Mouse (Mus musculus) megakaryocyte-erythroid progenitor cell, adult 5-6 weeks (primary cell): ENCODE data around the gene Ltbp3. TPM values are rescaled to one million over a fixed set of nuclear protein-coding genes. Genes with fewer than 3 reads are reported as not detected.

ENCODE experiments used
- ATAC-seq: replicated peaks from 2 replicates; pipeline ENCODE4 v1.8.0; 2016; ENCODE audit warnings: mild to moderate bottlenecking, inconsistent platforms; ENCODE audit not compliant: severe bottlenecking, poor library complexity, low FRiP score, low TSS enrichment
- total RNA-seq, 2 experiments: library from RNA; stranded (forward) in 1 of 2; stranded (reverse) in 1 of 2; fragments of 200-1000, 215-1000 nt in 1 of 2; fragments of >200 nt in 1 of 2; fragmentation: Nextera tagmentation in 1 of 2; gene quantifications; 2 replicates each; pipeline ENCODE4 v1.2.3; 2014 to 2017

The Ltbp3 gene
- total RNA-seq, 2 experiments from 2014 or later: 3.4 to 4.4 TPM

DNA sequence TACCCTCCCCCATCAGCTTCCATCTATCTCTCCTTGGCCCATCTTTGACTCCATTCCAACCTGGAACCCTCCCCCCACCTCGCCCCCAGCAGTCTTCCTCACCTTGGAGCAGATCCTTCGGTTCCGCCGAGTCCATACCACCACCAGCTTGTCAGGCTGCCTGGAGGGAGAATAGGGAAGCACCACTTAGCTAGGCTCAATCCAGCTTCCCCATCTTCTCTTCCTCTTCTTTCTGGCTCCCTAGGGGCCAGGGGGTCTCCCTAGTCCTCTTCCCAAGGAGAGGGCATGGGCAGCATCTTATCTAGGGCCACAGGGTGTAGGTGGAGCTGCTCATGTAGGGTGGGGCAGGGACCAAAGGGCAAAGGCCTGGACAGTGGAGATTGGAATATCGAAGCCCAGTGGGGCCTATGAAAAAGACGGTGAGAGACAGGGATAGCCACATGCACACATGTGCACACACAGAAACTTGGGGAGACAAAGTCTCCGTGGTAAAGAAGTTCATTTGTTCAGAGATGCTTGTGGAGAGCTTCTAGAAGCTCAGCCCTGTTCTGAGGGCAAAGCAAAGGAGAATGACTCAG is 17.8 kb upstream of the Ltbp3 start:
- ATAC-seq: no peak

DNA sequence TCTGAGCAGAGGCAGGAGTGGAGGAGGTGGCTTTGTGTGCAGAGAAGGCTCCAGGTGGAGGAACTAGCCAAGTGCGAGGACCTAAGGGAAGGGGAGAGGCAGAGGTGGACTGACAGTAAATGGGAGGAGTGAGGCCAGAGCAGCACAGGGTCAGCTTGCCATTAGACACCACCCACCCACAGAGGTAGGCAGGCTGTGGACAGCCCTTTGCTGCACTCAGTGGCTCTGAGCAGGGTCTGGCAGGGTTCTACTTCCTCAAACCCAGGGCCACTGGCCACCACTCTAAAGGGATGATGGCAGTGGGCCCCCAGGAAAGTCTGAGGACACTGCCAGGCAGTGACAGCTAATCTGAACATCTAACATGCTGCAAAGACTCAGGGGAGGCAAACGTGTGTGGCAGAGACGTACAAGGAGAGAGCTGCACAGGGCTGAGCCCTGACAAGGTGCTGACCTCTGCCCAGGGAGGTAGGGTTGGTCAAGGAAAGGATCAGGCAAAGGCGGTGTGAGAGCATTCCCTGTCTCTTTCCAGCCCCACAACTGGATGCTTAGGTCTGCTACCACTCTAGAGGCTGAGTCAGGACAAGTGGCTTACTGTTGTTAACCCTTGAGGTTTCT is 16.7 kb upstream of the Ltbp3 start:
- ATAC-seq: no peak

DNA sequence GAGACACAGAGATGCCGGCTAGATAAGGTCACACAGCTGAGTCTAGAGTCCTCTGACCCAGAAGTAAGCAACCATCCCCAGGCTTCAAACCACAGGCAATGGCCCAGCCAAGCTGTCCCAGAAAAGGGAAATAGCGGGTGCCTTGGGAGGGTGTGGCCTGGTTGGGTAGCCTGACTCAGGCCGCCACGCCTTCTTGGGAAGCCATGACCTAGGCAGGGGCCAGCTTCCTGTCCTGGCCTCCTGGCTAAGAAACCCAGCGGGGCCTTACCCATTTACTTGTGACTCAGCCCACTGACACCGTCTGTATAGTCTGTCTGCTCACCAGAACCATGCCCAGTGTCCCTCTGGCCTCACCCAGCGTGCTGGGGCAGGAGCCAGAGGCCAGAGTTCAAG is 16.2 kb upstream of the Ltbp3 start:
- peak; percentile 19 for ATAC-seq

DNA sequence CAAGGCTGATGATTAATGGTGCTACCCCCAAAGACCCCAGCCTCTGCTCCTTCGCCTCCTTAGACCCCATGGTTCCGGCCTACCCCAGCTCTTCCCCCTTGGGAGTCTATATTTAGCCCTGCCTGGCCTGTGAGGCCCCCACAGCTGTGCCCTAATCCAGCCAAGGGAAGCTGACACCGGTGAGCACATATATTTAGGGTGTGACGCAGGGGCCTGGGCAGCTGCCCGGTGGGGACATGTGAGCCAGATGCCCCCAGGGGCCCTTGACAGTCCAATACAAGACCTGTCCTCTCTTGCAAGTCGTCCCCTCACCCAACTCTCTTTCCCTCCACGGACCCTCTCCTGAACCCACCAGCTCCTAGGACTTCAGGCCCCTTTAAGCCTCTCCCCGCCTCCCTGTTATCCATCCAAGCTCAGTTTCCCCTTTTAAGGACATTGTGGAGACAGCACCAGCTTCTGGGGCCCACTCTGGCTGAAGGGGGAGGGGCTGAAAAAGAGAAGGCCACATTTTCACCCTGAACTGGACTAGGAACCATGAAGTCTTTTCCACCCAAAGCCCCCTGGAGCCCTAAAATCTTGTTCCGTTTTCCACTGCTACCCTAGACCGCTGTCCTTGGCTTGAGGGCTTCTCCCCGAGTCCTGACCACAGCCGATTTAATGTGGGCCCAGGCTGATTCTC is 15.5 kb upstream of the Ltbp3 start:
- ATAC-seq: no peak

DNA sequence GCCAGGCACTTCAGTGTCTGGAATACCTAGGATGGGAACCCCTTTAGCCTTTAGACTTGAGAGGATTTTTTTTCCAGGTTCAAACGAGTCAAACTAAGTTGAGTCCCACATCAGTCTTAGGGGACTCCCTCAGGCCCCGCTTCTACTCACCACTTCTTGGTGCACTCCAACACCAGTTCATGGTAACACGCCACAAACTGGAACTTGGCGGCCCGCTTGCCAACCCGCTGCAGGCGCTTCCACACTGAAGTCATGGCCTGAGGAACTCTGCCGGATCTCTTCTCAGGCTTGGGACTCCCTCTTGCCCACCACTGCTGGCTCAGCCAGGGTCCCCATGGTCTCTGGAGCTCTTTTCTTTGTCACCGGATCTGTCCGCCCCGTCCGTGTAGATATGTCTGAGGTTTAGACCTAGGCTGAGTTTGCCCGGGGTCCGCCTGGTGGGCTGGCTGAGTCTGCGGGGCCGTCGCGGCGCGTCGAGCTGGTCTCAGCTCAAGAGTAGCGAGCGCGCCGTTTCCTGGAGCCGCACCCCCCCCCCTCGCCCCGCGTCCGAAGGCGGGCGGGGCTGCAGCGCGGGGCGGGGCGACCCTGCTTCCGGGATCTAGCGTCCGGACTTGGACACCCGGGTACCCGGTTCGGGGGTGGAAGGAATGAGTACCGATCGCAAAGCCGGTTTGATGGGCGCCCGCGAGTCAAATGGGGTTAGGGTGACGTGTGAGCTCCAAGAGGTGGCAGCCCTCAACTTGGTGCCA is 14.8 kb upstream of the Ltbp3 start, which contains the start of gene Ehbp1l1:
Ehbp1l1 (minus strand) TSS at position 551 of the 749 bp plus-strand sequence.
- ATAC-seq: peak; percentile 8; the same call in 1 of the 2 replicates

DNA sequence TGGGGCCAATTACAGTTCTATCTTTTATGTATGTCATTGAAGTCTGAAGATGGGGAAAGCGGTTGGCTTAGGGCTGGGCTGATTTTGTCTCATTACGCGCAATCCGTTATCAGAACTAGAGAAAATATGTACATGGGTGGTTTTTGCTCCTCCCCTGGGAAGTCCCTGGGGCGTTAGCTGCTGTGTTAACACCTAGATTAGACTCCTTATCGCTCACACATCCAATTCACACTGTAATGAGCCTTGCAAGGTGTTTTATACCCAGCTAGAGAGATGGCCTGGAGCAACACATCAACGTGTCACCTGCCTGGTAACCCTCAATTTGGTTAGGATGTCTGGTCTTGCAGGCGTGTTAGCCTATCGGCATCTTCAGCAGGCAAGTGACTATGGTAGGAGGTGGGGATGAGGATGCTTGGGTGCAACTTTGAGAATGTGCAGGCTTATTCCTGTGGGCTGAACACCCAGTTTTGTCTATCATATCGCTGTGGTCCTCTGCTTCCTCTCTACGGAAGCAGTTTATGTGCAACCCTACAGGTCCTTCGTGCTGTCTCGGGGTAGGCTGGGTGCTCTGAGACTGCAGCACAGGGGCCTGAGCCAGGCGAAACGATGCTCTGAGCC is 13.6 kb upstream of the Ltbp3 start:
- ATAC-seq: peak; percentile 49

DNA sequence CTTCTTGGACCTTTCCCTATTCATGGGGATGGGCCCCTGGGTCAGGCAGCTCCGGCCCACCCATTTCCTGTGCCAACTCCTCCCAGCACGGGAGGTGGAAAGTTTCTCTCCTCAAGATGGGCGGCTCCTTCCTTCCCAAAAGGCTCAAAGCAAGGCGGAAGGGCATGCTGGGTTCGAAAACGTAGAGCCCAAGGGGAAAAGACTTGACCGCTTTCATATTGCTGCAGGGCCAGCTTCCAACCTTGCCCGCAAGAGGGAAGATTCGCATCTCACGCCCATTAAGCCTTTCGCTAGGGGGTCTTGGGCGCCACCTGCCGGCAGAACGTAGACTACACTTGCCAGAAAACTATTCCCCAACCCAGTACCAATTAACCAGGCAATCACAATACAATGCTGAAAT is 13.0 kb upstream of the Ltbp3 start:
- ATAC-seq: 0 out of 2 replicates have a peak, but pooled peaks have one; percentile 4

DNA sequence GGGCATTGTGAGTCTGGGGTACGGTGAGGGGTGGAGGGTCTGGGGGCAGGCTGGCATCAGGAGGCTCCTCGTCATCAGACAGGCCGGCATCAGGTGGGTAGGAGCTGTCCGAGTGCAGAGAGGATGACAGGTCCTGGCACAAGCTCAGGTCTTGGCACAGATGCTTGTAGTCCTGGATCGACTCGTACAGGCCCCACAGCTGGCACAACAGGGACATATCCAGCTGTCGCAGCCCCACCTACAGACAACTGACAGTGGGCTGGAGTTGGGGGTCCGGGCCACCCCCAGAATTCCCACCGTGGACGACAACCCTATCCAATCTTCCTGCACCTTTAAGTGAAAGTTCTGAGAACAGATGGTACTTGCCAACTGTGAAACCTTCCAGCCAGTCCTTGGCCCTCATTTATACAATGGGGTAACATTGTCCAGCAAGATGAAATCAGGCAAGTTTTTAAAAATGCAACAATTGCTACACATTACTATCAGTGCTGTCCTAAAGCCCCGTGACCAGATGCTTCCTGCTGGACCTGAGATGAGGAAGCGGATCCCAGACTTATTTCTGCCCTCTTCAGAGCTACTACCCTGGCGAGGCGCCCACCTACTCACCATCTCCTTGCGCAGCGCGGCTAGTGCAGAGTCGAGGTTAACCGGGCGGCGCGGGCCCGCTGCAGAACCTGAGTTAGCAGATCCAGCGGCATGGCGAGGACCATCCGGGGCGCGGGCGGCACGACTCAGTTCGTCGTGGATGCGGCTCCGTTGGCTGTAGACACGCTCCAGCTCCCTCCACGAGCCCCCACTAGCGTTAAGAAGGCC is 11.9 kb upstream of the Ltbp3 start:
- no peak for ATAC-seq

DNA sequence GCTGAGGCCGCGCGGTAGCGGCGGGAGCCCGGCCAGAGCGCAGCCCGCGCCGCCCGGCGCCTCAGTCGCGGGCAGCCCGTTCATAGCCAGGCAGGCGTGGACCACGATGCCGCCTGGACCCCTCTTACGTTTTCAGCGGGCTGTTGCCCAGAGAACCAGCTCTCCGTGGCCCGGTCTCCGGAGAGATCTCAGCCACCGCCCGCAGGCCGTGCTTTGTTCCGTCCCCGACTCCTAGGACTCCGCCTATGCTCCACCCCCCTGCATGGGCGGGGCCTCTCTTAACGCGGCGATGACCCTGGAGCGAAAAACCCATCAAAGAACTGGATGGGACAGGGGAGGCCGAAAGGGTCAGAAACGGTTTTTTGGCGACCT is 11.3 kb upstream of the Ltbp3 start, which contains the start of gene Fam89b:
Fam89b (minus strand) TSS at position 210 of the 372 bp plus-strand sequence.
- peak; percentile 49 for ATAC-seq

DNA sequence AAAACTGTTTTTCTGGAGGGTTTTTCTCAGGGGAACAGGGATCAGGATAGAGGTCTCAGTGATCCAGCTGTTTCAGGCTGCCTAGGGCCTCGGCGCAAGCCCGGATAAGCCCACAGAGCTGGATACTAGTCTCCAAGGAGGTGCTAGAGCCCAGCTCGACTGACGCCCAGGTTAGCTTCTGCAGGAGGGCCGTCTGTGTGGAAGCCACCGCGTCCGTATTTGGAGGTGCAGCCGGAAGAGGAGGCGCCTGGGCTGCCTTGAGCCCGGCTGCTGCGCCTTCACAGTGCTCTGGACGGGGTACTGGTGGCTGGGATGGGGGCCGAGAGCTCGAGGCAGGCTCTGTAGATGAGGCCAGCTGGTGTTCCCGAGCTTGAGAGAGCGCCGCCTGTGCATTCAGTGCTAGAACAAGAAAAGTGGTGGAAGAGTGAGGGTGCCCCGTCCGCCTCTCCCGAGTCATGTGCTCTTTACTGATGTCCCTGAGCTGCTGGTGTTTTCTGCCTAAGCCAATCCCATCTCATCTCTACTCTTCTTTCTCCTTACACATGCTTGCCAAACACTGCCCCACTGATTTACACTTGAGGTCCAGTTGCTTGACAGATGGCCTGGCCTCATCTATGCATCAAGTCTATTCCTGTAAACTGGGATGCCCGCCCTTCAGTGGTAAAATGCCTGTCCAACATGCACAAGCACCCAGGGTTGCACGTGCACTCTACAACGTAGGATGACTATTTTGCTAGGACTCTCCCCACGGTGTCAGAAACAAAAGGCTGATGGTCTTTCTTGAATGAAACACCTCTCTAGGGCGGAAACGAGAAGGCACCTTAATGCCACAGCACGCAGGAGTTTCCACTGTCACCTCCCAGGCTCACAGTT is 10.2 kb upstream of the Ltbp3 start:
- ATAC-seq: no peak

DNA sequence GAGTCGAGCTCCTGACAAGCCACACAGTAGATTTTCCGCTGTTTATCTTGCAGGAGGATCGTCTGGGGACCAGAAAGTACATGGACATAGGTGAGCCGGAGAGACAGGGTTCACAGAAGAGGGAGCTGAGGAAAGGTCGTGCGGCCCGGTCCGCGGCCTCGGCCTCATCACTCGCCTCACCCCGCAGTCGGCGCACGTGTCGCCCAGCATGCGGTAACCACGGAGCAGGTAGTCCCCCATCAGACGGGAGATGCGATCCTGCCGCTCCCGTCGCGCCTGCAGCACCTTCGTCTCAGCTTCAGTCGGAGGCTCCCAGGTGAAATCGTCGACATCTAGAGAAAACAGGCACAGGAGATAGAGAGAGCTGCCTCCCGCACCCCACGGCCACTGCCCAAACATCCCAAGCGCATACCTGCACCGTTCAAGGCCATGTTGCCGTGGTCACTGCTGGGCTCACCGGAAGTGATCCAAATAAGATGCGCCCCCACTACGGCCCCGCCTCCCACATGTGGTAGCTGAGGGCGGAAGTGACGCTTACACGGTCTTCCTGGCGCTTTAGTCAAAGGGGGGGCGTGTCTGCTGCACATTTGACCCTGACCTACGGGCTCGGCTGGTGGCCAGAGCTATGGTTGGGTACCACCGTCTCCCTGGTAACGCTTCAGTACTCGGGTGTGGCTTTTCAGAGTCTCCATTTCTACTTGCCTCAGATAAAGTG is 9.3 kb upstream of the Ltbp3 start:
- ATAC-seq: peak; percentile 56

DNA sequence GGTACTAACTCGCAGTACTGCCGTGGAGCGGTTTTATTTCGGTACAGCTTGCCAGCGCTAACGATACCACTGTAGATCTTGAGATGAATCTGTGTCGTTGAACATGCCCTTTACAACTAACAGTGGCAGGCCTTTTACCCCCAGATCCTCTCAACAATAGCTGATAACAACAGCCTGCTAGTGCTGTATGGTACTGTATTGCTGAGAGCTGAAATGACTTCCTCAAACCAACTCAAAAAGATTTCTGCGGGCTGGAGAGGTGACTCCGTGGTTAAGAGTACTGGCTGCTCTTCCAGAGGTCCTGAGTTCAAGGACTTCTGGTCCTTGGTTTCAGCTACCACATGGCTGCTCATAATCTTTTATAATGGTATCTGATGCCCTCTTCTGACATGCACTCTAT is 6.4 kb upstream of the Ltbp3 start:
- ATAC-seq: no peak

DNA sequence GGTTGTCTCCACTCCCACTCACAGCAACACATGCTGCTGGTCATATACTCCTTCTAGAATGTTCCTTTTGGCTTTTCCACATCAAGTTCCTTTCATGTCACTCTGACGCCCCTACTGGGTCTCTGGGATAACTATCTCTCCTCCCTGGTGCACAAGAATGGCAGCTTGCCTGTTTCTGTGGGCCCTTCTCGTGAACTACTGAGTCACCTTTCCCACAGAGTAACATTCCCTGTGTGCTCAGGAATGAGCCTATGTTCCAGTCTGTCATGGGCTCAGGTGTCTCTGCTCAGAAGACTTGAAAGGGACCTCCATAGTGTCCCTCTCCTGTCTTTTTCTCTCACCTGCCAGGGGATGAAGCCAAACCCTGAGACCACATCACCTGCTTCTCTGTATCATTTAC is 1.3 kb upstream of the Ltbp3 start:
- no peak for ATAC-seq

DNA sequence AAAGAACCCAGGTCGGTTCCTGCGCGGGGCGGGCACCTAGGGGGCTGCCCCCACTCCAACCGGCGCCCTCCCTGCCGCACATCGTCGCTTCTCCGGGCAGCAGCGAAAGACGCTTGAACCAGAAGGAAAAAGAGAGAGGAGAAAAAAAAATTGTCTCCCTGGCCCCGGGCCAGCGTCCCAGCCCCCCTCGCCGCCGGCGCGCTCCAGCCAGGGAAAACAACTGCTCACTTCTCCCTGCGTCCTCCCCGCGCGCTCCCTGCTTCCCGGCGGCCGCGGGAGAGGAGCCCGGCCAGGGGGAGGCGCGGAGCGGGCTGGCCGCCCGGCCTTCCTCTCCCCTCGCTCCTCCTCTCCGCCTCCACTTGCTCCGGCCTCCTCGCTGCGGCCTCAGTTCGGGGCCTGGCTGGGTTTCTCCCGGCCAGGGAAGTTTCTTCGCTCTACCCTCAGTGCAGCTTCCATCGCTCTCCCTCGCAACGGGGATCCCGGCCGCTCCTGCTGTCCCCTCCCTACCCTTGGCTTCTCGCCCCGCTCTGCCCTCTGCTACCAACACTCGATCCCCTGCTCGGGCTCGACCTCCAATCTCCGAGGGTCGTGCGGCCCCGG is 1.0 kb downstream of the Ltbp3 start:
- ATAC-seq: no peak

DNA sequence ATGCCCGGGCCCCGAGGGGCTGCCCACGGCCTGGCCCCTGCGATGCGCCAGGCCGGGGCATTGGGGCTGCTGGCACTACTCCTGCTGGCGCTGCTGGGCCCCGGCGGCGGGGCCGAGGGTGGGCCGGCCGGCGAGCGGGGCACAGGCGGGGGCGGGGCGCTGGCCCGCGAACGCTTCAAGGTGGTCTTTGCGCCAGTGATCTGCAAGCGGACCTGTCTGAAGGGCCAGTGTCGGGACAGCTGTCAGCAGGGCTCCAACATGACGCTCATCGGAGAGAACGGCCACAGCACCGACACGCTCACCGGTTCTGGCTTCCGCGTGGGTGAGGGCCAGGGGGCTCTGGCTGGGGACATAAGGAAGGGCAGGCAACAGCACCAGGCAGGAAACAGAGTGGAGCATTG is 1.5 kb downstream of the Ltbp3 start:
- no peak for ATAC-seq

DNA sequence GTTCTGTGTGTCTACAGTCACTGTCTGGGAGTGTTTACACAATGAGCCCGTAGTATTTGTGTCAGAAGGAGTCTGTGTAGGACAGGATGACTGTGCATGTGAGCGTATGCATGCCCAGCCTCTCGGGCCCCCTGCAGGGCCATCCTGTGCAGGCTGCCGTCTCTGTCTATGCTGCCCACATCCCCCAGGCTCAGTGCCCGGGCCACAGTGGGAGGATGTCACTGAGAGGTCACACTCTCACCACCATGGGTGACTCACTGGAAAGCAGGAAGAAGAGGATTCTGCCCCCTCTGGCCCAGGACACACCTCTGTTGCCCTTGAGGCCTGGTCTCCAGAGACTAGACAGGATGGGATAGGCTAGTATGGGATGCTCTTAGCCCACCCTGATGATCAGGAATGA is 2.9 kb downstream of the Ltbp3 start:
- no peak for ATAC-seq
